Mouse (Mus musculus): Measurements from ENCODE around the gene Vipas39. TPM values are rescaled to one million over a fixed set of nuclear protein-coding genes. Genes with fewer than 3 reads are reported as not detected.
A peak's percentile ranks its signal among the peaks of the same experiment; 100 is the strongest.
"Not testable (repeated sequence)": the region's sequence is repeated elsewhere in the genome, so short reads cannot be mapped to it uniquely, and the experiment has no call there.

Vipas39 gene
- total RNA-seq (2021) (10 to 100 TPM; 23.2 to 25.5 TPM), polyA plus RNA-seq (2012; rRNA removed) (23.3 and 39.7 TPM in 2 replicates)
- long read RNA-seq, transcript Vipas39-202 (20 exons, 2,524 nt): major isoform, 10 of 15 reads
- long read RNA-seq, partial matches to known transcripts: 2 of 15 reads
- long read RNA-seq, other reads (novel, unspliced or antisense): 3 of 15 reads

GRCm38 (mm10) chr12:87266108-87266826 is at the start of gene Vipas39, which contains the start of gene Ahsa1:
Vipas39 (minus strand) TSS chr12:87266256.
Ahsa1 (plus strand) TSS chr12:87266479.
- Histone ChIP-seq H3K36me3 (ENCODE audit: control insufficient read depth, insufficient read depth, low read length) (peaks cover 4% of the 10 kb centered on the region), H3K4me3 (peak within 1 kb of the TSS; percentile 74), H3K27ac (peak within 1 kb of the TSS; percentile 93), H3K9ac (ENCODE audit: low read depth, low read length) (peak within 1 kb of the TSS; percentile 93), H3K27me3 (ENCODE audit: control insufficient read depth, insufficient read depth, low read length) (no peaks in the 10 kb centered on the region), H3K79me2 (replicated peaks; ENCODE audit: control insufficient read depth, insufficient read depth, low read length) (no peaks in the 10 kb centered on the region; the same call in 1 of the 2 replicates), H3K4me1 (ENCODE audit: control insufficient read depth, insufficient read depth, low read length) (peaks cover 2% of the 10 kb centered on the region)
- under 1% methylated on average over 31 of the region's 31 CpGs for WGBS
- intact Hi-C loops (cut with DNase I): loop anchor here (1.0 to 5.0 kb wide), 2 partner anchors 119 to 146 kb away; partner anchors contain the start of genes Gstz1 and Pomt2
- peak; percentile 87 to 93 for DNase-seq
- TF ChIP-seq CTCF (IDR thresholded peaks at IDR 0.05): peak; percentile 44
- TF ChIP-seq EP300 (IDR thresholded peaks at IDR 0.05; ENCODE audit: insufficient read depth, low read depth, low read length): peak; percentile 69
- peak; percentile 91 for TF ChIP-seq POLR2A (IDR thresholded peaks at IDR 0.05; ENCODE audit: insufficient read depth, low read depth, low read length)

GRCm38 (mm10) chr12:87313098-87313497 is 47.0 kb upstream of the Vipas39 start:
- Histone ChIP-seq H3K27ac (no peak overlapping the region), H3K27me3 (ENCODE audit: control insufficient read depth, insufficient read depth, low read length) (no peaks in the 10 kb centered on the region), H3K79me2 (replicated peaks; ENCODE audit: control insufficient read depth, insufficient read depth, low read length) (no peaks in the 10 kb centered on the region), H3K4me1 (ENCODE audit: control insufficient read depth, insufficient read depth, low read length) (no peaks in the 10 kb centered on the region), H3K4me3 (no peak overlapping the region), H3K9ac (ENCODE audit: low read depth, low read length) (no peak overlapping the region), H3K36me3 (ENCODE audit: control insufficient read depth, insufficient read depth, low read length) (no peaks in the 10 kb centered on the region)
- 78% methylated on average over 2 of the region's 2 CpGs for WGBS
- DNase-seq: no peak
- TF ChIP-seq POLR2A (IDR thresholded peaks at IDR 0.05; ENCODE audit: insufficient read depth, low read depth, low read length) (no peak), EP300 (IDR thresholded peaks at IDR 0.05; ENCODE audit: insufficient read depth, low read depth, low read length) (no peak), CTCF (IDR thresholded peaks at IDR 0.05) (no peak)
- intact Hi-C loops (cut with DNase I): no loop called here

GRCm38 (mm10) chr12:87306584-87306844 is 40.5 kb upstream of the Vipas39 start:
- WGBS: 78% methylated on average over 4 of the region's 4 CpGs
- H3K27me3 ChIP-seq (ENCODE audit: control insufficient read depth, insufficient read depth, low read length); H3K79me2 ChIP-seq (replicated peaks; ENCODE audit: control insufficient read depth, insufficient read depth, low read length): not testable (repeated sequence)

GRCm38 (mm10) chr12:87305767-87306583 is 39.9 kb upstream of the Vipas39 start:
- no peaks in the 10 kb centered on the region for H3K79me2 ChIP-seq (replicated peaks; ENCODE audit: control insufficient read depth, insufficient read depth, low read length)
- H3K36me3 ChIP-seq (ENCODE audit: control insufficient read depth, insufficient read depth, low read length): no peaks in the 10 kb centered on the region
- TF ChIP-seq CTCF (IDR thresholded peaks at IDR 0.05) (no peak), POLR2A (IDR thresholded peaks at IDR 0.05; ENCODE audit: insufficient read depth, low read depth, low read length) (no peak), EP300 (IDR thresholded peaks at IDR 0.05; ENCODE audit: insufficient read depth, low read depth, low read length) (no peak)
- DNase-seq: no peak
- H3K4me1 ChIP-seq (ENCODE audit: control insufficient read depth, insufficient read depth, low read length): no peaks in the 10 kb centered on the region
- H3K9ac ChIP-seq (ENCODE audit: low read depth, low read length): no peak overlapping the region
- no peak overlapping the region for H3K4me3 ChIP-seq
- intact Hi-C loops (cut with DNase I): no loop called here
- H3K27me3 ChIP-seq (ENCODE audit: control insufficient read depth, insufficient read depth, low read length): no peaks in the 10 kb centered on the region
- WGBS: 31% methylated on average over 13 of the region's 13 CpGs
- no peak overlapping the region for H3K27ac ChIP-seq

More at GRCm38 (mm10) chr12:87306584-87306844, 40.5 kb upstream of the Vipas39 start:
- H3K36me3 ChIP-seq (ENCODE audit: control insufficient read depth, insufficient read depth, low read length); H3K4me1 ChIP-seq (ENCODE audit: control insufficient read depth, insufficient read depth, low read length); DNase-seq; H3K27ac ChIP-seq; H3K4me3 ChIP-seq; intact Hi-C loops (cut with DNase I); H3K9ac ChIP-seq (ENCODE audit: low read depth, low read length): not testable (repeated sequence)

GRCm38 (mm10) chr12:87301189-87301588 is 35.1 kb upstream of the Vipas39 start:
- DNase-seq: no peak
- peaks cover 11% of the 10 kb centered on the region for H3K27me3 ChIP-seq (ENCODE audit: control insufficient read depth, insufficient read depth, low read length)
- WGBS: 57% methylated on average over 4 of the region's 4 CpGs
- intact Hi-C loops (cut with DNase I): no loop called here
- no peak overlapping the region for H3K4me3 ChIP-seq
- H3K9ac ChIP-seq (ENCODE audit: low read depth, low read length): no peak overlapping the region
- no peaks in the 10 kb centered on the region for H3K36me3 ChIP-seq (ENCODE audit: control insufficient read depth, insufficient read depth, low read length)
- peaks cover 2% of the 10 kb centered on the region; the same call in 1 of the 2 replicates for H3K4me1 ChIP-seq (ENCODE audit: control insufficient read depth, insufficient read depth, low read length)
- H3K79me2 ChIP-seq (replicated peaks; ENCODE audit: control insufficient read depth, insufficient read depth, low read length): no peaks in the 10 kb centered on the region
- no peak for TF ChIP-seq CTCF (IDR thresholded peaks at IDR 0.05)
- no peak for TF ChIP-seq EP300 (IDR thresholded peaks at IDR 0.05; ENCODE audit: insufficient read depth, low read depth, low read length)
- TF ChIP-seq POLR2A (IDR thresholded peaks at IDR 0.05; ENCODE audit: insufficient read depth, low read depth, low read length): no peak
- no peak overlapping the region for H3K27ac ChIP-seq

- Histone ChIP-seq H3K36me3 (ENCODE audit: control insufficient read depth, insufficient read depth, low read length) (no peaks in the 10 kb centered on the region), H3K27ac (no peak overlapping the region), H3K79me2 (replicated peaks; ENCODE audit: control insufficient read depth, insufficient read depth, low read length) (no peaks in the 10 kb centered on the region), H3K27me3 (ENCODE audit: control insufficient read depth, insufficient read depth, low read length) (peaks cover 11% of the 10 kb centered on the region), H3K4me1 (ENCODE audit: control insufficient read depth, insufficient read depth, low read length) (peaks cover 2% of the 10 kb centered on the region; the same call in 1 of the 2 replicates), H3K9ac (ENCODE audit: low read depth, low read length) (peak overlapping the region; percentile 61; the same call in 1 of the 2 replicates), H3K4me3 (peak overlapping the region; percentile 72)
- DNase-seq: no peak
- TF ChIP-seq EP300 (IDR thresholded peaks at IDR 0.05; ENCODE audit: insufficient read depth, low read depth, low read length) (no peak), POLR2A (IDR thresholded peaks at IDR 0.05; ENCODE audit: insufficient read depth, low read depth, low read length) (no peak), CTCF (IDR thresholded peaks at IDR 0.05) (no peak)
- intact Hi-C loops (cut with DNase I): no loop called here
- 4% methylated on average over 9 of the region's 9 CpGs for WGBS
These were observed 34.3 kb upstream of the Vipas39 start for GRCm38 (mm10) chr12:87300441-87300690.

Measured in heart, adult 2 months (tissue).